Mouse (Mus musculus) cortical plate, adult 2 months (tissue): ENCODE results near the gene Bcl2l12. TPM values are rescaled to one million over a fixed set of nuclear protein-coding genes. Genes with fewer than 3 reads are reported as not detected.

Experiments
- H3K27ac ChIP-seq: fragments of 200-500 bp; 2 replicates; pipeline ENCODE4 v1.5.1; 2012; ENCODE audit warnings: low read length, control low read depth, inconsistent platforms; ENCODE audit not compliant: insufficient read depth
- H3K4me1 ChIP-seq: fragments of 200-500 bp; 2 replicates; pipeline ENCODE4 v1.6.1; 2011; ENCODE audit warnings: low read length; ENCODE audit not compliant: control insufficient read depth, insufficient read depth
- H3K4me3 ChIP-seq: fragments of 200-500 bp; 2 replicates; pipeline ENCODE4 v1.5.1; 2011; ENCODE audit warnings: mild to moderate bottlenecking, low read length, control low read depth; ENCODE audit not compliant: insufficient read depth
- CTCF ChIP-seq: fragments of 200-500 bp; IDR thresholded peaks from 2 replicates; pipeline ENCODE4 v1.5.1; 2011; ENCODE audit warnings: mild to moderate bottlenecking, control low read depth, low read length; ENCODE audit not compliant: insufficient read depth; ENCODE audit errors: extremely low read depth
- POLR2A ChIP-seq: fragments of 200-500 bp; IDR thresholded peaks from 2 replicates; pipeline ENCODE4 v1.6.1; 2011; ENCODE audit warnings: mild to moderate bottlenecking, low read length, control low read depth; ENCODE audit not compliant: insufficient read depth; ENCODE audit errors: extremely low read depth
- polyA plus RNA-seq: library from polyadenylated mRNA; depleted of rRNA; stranded (reverse); fragments of >200 nt; gene quantifications from 2 replicates; pipeline ENCODE4 v1.2.3, GENCODE M21; 2012

The Bcl2l12 gene
- polyA plus RNA-seq, 1 experiment = 6.2 TPM

DNA sequence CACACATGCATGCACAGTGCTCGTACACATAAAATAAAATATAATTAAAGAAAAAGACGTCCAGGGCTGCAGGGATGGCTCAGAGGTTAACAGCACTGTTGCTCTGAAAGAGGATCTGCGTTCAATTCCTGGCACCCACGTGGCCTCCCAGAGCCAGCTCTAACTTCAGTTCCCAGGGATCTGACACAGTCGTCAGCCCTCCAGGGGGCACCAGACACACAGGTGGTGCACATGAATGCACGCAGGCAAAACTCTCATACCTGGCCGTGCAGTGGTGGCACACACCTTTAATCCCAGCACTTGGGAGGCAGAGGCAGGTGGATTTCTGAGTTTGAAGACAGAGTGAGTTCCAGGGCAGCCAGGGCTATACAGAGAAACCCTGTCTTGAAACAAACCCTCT lies 32.5 kb downstream of the Bcl2l12 start:
- TF ChIP-seq POLR2A (no peak), CTCF (no peak)
- Histone ChIP-seq H3K4me3 (no peak overlapping the region), H3K27ac (no peak overlapping the region), H3K4me1 (peaks cover 4% of the 10 kb centered on the region; the same call in 1 of the 2 replicates)

DNA sequence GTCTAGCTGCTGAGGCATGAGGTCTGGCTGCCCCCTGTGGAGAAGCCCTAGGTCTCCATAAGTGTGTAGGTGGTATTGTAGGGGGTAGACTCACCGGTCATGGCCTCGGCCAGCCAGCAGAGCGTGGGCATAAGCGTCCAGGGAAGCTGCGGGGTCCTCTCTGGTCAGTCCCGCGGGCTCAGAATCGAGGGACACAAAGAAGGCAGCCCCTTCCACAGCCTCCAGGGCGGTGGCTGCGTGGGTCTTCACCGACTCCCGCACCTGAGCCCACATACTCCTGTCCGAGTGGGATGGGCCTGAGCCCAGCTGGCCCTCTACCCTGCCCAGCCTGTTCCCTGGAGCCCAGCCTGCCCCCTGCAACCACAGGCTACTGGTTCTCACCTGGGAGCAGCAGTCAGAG lies 33.5 kb downstream of the Bcl2l12 start:
- TF ChIP-seq CTCF = no peak
- no peak for TF ChIP-seq POLR2A
- Histone ChIP-seq H3K4me1 (no peaks in the 10 kb centered on the region), H3K4me3 (no peak overlapping the region), H3K27ac (no peak overlapping the region)

- H3K4me3 ChIP-seq = no peak overlapping the region
- no peak overlapping the region for H3K27ac ChIP-seq
- H3K4me1 ChIP-seq = no peaks in the 10 kb centered on the region
- TF ChIP-seq POLR2A (no peak), CTCF (no peak)
These were observed 35.7 kb downstream of the Bcl2l12 start for GRCm38 (mm10) chr7:44962831-44963230.

GRCm38 (mm10) chr7:44962337-44962736 lies 36.2 kb downstream of the Bcl2l12 start:
- Histone ChIP-seq H3K27ac (no peak overlapping the region), H3K4me1 (no peaks in the 10 kb centered on the region), H3K4me3 (no peak overlapping the region)
- no peak for TF ChIP-seq POLR2A
- no peak for TF ChIP-seq CTCF

DNA sequence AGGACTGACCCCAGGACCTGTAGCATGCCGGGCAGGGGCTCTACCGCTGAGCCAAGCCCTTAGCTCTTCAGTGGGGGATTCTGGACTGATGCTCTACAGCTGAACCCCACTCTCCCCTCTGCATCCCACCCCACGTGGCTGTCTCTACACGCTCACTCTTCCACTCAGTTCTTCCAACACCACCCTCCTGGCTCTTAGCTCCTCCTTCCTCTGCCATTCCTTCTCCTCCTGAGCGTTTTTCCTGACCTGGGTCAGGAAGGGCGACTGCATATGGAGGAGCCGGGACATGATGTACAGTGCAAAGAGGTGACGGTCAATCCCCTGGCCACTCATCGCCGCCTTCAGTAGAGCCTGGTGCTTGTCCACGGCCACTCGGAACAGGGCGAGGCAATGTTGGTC lies 38.0 kb downstream of the Bcl2l12 start:
- TF ChIP-seq POLR2A (no peak), CTCF (no peak)
- Histone ChIP-seq H3K4me3 (no peak overlapping the region), H3K27ac (no peak overlapping the region), H3K4me1 (no peaks in the 10 kb centered on the region)

DNA sequence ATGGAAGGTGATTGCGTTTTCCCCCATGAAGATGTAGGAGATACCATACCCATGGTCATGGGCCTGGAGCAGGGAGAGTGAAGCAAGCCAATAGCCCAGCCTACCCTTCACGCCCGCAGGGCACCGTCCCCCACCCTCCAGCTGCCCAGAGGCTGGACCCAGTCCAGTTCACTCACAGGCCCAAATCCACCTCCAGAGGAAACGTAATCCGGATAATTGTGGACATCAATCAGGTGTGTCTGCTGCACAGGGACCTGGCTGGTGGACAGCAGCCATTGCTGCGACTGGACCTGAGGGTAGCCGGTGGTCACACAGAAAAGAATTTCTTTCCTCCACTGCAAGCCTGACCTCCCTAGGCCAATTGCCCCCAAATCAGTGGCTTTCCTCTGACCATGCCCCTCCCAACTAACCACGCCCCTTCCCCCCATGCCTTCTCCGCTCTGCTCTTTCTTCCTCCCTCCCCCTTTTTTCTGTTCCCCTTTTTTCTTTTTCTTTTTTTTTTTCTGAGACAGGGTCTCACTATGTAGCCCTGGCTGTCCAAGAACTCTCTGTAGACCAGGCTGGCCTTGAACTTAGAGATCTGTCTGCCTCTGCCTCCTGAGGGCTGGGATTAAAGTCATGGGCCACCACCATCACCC lies 38.5 kb downstream of the Bcl2l12 start:
- H3K4me1 ChIP-seq = no peaks in the 10 kb centered on the region
- TF ChIP-seq POLR2A (no peak), CTCF (no peak)
- no peak overlapping the region for H3K4me3 ChIP-seq
- no peak overlapping the region for H3K27ac ChIP-seq

- Histone ChIP-seq H3K4me1 (no peaks in the 10 kb centered on the region), H3K27ac (no peak overlapping the region), H3K4me3 (no peak overlapping the region)
- TF ChIP-seq CTCF (no peak), POLR2A (no peak)
These were observed 39.2 kb downstream of the Bcl2l12 start for GRCm38 (mm10) chr7:44959281-44959680.

GRCm38 (mm10) chr7:44958208-44958607 lies 40.3 kb downstream of the Bcl2l12 start:
- Histone ChIP-seq H3K27ac (no peak overlapping the region), H3K4me1 (no peaks in the 10 kb centered on the region), H3K4me3 (no peak overlapping the region)
- TF ChIP-seq POLR2A (no peak), CTCF (peak; percentile 74)

DNA sequence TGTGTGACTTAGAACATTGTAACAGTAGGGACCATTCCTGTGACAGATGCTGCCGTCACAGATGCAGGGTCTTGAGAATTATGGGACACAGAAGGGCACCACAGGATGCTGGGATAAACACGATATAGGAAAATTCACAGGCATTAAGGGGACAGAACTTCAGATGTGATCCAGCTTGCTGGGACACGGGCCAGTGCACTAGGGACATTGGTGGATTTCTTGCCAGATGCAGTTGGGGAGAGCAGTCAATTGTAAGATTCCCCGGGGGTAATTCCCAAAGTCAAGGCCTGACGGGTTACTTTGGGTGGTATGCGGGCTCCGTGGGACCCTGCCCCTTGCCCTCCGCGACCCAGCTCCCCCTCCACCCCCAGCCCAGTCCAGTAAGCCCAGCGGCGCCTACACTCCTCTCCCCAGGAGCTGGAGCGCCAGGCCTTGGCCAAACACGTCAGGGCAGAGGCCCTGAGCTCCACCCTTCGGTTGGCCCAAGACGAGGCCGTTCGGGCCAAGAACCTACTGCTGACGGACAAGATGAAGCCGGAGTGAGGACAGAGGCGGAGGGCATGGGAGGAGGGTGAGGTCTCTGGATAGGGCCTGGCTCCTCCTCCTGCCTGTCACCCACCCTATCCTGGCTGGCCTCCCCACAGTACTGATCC lies 41.2 kb downstream of the Bcl2l12 start:
- H3K27ac ChIP-seq = no peak overlapping the region
- no peak for TF ChIP-seq POLR2A
- no peak for TF ChIP-seq CTCF
- no peaks in the 10 kb centered on the region for H3K4me1 ChIP-seq
- H3K4me3 ChIP-seq = no peak overlapping the region

- TF ChIP-seq CTCF (no peak), POLR2A (no peak)
- no peak overlapping the region for H3K4me3 ChIP-seq
- H3K27ac ChIP-seq = no peak overlapping the region
- H3K4me1 ChIP-seq = no peaks in the 10 kb centered on the region
These were observed 42.2 kb downstream of the Bcl2l12 start for GRCm38 (mm10) chr7:44956266-44956665.
